Mouse (Mus musculus) ovary, postnatal 10 days (tissue): ENCODE measurements around the gene Naga.
"Not testable (repeated sequence)": the region's sequence is repeated elsewhere in the genome, so short reads cannot be mapped to it uniquely, and the experiment has no call there.

Source experiments
- DNase-seq: peaks from one replicate; pipeline ENCODE4 v3.0.0; 2022; ENCODE audit warnings: low spot score

The Naga gene

GRCm38 (mm10) chr15:82338593-82339112 is at the start of gene Naga, which contains the start of the genes Pheta2 and Smdt1:
Gene Naga (minus strand): TSS chr15:82338925.
Gene Pheta2 (plus strand): TSS chr15:82338942.
Gene Smdt1 (plus strand): TSS chr15:82338959.
- peak; percentile 90 for DNase-seq

GRCm38 (mm10) chr15:82385729-82386128 is 47.0 kb upstream of the Naga start:
- DNase-seq, result no peak

DNA sequence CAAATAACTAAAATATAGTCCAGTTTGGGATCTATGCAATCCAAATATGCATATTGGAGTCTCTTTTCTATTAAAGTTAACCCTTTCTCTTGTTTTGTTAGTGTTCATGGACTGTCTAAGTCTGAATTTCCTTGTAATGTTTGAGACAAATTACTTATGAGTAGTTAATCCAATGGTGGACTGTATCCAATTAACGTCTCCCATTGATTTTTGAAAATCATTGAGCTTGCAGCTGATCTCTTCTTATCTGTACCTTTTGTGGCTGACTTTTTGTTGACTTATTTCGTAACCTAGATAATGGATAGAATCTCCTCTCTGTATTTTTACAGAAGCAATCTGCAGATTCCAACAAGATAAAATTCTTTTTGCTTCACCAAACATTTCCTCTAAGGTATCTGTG is 43.7 kb upstream of the Naga start:
- DNase-seq, result no peak

DNA sequence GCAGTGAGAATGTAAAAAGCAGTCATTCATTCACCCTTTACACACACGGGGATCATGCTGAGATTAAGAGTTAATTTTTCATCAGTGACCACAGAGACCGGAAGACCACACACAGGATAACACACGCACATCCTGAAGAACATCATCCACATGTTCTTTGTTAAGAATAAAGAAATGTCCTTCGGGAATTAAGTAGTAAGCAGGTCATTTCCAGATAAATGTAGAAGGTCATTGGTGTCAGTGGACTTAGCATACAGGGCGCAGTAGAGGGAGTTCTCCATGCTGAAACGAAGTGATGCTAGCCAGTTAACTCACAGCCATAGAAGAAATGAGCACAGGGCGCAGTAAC is 42.0 kb upstream of the Naga start:
- no peak for DNase-seq

GRCm38 (mm10) chr15:82379871-82380713 is 41.4 kb upstream of the Naga start, which contains the start of gene Cyp2d22:
Gene Cyp2d22 (minus strand): TSS chr15:82380260.
- DNase-seq, result peak; percentile 50

- no peak for DNase-seq
These were observed 40.8 kb upstream of the Naga start for GRCm38 (mm10) chr15:82379511-82379870.

DNA sequence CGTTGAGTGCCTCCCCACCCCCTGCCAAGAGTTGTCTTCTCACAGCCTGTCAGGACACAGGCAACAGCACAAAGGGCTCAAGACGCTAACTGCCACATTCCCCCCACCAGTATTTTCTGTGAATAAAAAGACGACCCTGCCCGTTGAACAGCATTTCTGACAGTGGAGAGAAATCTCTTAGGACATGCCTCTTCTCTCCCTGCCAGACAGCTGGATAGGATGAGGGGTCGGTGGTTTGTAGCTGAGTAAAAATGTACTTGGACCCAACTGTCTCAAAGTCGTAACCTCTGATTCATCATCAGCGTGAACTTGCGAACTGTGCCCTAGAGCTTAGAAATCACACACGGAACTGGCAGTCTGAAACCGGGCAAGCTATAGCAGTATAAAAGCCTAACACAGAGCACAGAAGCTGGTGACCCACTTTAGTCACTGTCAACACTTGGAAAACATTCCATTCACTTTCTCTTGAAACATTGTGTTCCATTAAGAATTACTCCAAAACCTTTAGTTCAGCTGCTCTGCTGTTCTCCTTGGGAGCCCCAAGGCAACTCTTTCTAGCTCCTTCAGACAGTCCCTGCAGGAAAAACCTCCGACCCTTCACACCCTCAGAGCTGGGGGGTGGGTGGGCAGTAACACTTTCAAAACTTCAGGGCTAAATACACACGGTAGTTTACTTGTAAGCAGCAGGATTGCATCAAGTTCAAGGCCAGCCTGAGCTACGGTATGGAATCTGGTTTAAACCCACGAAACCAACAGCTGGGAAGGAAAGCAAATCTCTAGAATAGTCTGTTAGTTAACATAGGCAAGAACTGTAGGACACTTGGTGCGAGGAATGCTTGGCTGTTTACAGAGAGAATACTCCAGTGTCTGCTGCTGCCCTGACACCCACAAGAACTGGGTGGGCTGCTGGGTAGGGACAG is 39.8 kb upstream of the Naga start:
- no peak for DNase-seq

DNA sequence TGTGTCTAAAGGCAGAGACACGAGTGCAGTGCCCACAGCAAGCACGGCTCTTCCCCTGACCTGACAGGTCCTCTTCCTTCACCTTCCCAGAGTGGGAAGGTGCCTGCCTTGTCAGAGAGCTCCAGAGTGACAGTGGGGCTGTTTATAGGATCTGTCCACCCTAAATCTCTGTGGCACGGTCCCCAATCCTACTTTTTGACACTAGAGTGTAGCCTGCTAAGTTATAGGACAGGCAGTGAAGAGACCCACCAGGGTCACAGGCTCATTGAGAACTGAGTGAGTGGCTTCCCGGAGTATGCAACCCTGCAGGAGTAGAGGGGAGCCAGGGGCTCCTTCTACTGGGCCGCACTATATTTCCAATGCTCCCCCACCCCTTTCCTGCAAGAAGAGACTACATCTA is 39.0 kb upstream of the Naga start:
- no peak for DNase-seq

DNA sequence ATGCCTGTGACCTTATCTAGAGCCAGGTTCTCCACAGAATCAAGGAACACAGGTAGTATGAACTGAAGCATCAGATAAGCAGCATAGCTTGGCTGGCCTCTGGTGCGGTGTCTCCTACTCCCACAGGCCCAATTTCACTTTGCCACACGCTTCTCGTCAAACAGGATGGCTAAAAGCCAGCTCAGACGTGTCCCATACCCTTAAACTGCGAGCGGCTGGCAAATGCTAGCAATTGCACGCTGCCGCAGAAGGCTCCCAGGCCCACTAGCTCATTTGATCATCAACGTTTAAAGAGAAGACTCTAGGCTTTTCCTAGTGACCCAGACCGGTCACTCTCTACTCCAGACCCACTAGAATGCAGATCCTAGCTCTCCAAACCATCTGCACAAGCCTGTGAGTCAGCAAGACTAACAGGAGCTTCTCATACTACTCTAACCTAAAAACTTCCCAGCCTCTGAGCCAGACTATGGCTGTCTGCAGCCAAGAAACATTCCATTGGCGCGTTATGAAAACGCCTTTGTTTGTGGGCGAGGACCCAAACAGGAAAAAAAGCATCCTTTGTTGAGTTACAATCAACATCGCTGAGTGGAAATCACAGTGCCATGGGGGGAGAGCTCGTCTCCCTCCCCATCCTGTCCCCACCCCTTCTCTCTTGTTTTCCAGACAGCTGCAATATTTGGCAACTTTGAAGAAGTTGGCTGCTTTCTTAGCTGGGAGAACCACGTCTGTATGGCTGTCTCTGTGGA is 37.8 kb upstream of the Naga start:
- DNase-seq, result no peak

GRCm38 (mm10) chr15:82375855-82376254 is 37.1 kb upstream of the Naga start:
- DNase-seq, result no peak

DNA sequence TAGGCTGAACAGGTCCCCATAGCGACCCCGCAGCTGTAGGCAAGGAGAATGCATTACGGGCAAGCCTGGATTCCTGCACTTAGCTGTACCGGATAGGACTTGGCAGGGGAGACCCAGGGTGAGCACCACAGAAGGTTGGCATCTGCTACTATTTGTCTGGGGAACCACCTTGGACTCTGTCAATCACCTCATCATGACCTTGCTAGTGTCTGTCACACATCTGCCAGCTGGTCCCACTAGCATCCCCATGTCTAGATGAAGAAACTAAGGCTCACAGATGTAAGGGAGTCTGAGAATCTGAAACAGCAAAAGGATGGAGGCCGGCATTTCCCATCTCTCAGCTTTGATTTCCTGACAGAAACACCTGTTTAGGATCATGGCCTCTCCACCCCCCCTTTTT is 35.7 kb upstream of the Naga start:
- no peak for DNase-seq

DNA sequence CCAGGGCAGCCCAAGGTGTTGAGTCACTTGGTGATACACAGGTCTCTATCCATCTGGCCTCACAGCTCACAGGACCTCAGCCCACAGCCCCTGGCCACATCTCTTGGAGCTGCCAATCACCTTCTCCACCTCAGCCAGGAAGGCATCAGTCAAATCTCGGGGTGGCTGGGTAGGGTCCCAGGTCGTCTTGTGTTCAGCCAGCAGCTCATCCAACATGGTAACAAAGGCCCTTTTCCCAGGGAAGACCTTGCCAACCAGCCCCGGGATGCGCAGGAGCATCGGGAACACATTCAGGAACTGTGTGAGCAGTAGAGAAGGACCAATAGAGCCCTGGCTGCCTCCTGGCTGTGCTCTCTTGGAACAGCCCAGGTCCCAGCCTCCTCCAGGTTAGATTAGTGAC is 34.3 kb upstream of the Naga start:
- DNase-seq, result no peak

GRCm38 (mm10) chr15:82372446-82372845 is 33.7 kb upstream of the Naga start:
- no peak for DNase-seq

DNA sequence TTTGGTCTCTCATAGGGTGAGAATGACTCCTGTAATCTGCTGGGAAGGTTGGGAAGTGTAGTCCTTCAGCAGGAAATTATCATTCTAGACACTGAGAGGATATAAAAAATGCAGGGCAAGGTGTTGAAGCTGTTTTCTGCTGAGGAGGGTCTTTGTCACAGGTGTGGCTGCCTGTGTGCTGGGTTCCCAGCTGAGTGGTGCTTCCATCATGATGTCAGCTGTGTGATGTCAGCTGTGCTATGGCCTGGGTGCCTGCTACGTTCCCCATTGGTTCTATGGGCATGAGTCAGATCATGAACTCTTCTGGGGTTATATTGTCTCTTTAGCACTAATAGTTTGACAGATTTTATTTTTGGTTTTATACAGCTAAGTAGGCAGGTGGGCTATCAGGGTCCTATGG is 30.1 kb upstream of the Naga start:
- no peak for DNase-seq

DNA sequence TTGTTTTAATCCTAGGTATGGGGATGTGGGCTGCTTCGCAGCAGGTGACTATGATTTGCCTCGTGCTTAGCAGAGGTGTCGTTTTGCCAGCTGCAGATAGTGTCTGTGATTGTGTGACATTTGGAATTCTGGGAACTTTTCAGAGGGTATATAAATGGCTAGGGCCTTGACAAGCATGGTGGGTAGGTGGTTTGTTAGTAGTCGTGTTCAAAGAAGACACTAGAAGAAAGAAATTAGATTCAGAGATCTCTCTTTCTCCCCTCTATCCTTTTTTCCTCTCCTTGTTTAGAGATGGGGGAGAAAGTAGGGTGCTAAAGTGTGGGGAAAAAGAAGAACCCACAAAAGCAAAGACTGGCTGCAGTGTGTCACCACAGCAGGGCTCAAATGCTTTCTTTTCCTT is 29.4 kb upstream of the Naga start:
- no peak for DNase-seq

DNA sequence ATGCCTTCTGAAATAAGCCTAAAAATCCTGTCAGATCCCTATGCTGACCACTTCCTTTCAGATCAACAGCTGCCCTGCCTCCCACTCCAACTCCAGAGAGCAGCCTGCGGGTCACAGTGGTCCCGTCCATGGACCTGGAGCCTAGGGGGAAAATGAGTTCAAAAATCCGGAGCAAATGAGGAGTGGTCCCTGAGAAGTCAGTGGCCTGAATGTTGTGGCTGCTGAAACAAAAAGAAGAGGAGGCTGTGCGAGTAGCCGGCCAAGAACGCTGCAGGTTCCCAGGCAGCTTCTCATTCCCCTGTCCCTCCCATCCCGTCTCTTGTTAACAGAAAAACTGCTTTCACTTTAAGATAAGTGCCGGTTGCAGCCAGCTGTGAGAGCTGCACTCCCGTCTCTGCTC is 25.8 kb upstream of the Naga start:
- DNase-seq, result not testable (repeated sequence)

GRCm38 (mm10) chr15:82363801-82364200 is 25.1 kb upstream of the Naga start:
- DNase-seq, result not testable (repeated sequence)

GRCm38 (mm10) chr15:82362234-82362633 is 23.5 kb upstream of the Naga start:
- no peak for DNase-seq

- no peak for DNase-seq
These were observed 22.8 kb upstream of the Naga start for GRCm38 (mm10) chr15:82361459-82362018.

- no peak for DNase-seq
These were observed 19.9 kb upstream of the Naga start for GRCm38 (mm10) chr15:82358431-82359260.
